Mouse (Mus musculus) layer of hippocampus, adult 8-10 months (tissue): ENCODE data around the gene Nom1. TPM values are rescaled to one million over a fixed set of nuclear protein-coding genes. Genes with fewer than 3 reads are reported as not detected.
"Not testable (repeated sequence)": the region's sequence is repeated elsewhere in the genome, so short reads cannot be mapped to it uniquely, and the experiment has no call there.

ENCODE experiments used
- DNase-seq, 2 experiments: peaks; one replicate each; pipeline ENCODE4 v3.0.0; 2022; ENCODE audit warnings: low spot score in 2 of 2
- total RNA-seq, 4 experiments: library from RNA; stranded (reverse); gene quantifications; 2 replicates each; pipeline ENCODE4 v1.2.4; 2022

Nom1 gene
- 10 to 100 TPM; 24.0 to 26.5 (median 24.8) TPM for total RNA-seq

DNA sequence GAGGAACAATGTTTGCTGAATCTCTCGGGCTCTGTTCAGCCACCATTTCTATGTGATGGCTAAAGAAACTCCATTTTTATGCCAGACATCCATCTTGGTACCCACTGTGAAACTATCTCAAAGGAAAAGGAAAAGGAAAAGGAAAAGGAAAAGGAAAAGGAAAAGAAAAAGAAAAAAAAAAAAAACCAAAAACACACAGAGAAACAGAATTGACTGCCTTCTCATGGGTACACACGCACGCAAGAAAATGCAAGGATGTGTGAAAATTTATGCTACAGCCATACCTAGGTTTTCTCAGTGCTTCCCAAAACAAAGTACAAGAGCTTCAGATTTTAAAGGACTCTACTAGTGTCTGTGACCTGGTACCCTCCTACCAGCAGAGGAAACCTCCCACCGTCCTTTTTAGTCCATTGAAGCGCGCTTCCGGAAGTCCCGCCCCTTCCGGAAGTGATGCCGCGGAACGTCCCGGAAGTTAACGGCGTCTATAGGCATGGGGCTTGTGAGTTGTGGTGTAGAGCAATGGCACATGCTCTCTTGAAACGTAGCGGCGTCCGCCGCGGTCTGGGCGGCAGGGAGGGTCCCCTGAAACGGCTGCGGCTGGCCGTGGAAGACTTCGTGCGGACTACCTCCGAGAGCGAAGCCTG, at the start of gene Nom1:
Gene Nom1, plus strand, starts transcription at position 437 of the 644 bp plus-strand sequence.
- peak; percentile 83 to 92 for DNase-seq

- DNase-seq, result no peak
Measured at GRCm38 (mm10) chr5:29387591-29387990, 46.9 kb upstream of the Nom1 start.

- DNase-seq, result no peak
Measured at GRCm38 (mm10) chr5:29388181-29388943, 46.1 kb upstream of the Nom1 start.

DNA sequence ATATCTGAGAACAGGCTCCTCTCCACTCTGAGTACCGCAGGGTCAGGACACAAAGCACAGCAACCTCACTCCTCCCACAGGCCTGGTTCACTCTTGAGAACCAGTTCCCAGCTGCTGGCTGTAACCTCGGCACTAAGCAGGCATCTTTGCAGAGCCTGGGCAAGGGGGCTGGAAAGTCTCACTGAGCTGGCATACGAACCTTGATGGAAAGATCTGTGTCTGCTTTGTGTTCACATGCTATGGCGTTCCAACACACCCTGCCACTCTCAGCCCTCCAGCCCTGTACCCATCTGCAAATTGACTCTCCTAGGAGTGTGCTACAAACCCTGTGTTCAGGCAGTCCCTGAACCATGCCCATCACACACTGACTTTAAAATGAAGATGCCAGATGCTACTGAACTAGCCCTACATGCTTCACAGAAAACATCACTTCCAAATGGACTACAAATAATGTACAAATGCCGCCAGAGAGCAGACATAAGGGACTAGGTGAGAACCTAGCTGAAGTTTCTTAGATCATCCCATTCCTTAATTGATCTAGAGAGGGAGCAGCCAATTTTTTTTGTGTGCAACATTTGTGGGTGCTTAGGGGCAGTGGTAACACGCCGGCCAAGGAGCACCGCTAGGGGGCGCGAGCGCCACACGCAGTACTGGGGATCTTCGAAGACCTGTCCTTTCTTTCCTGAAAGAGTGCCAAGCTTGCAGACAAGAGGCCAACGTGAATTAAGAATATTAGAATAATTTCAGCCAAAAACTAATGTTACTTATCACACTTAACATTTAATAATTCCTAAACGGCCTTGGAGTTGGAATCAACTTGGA, 45.3 kb upstream of the Nom1 start:
- peak in 1 of 2 experiments; percentile 72 for DNase-seq

DNA sequence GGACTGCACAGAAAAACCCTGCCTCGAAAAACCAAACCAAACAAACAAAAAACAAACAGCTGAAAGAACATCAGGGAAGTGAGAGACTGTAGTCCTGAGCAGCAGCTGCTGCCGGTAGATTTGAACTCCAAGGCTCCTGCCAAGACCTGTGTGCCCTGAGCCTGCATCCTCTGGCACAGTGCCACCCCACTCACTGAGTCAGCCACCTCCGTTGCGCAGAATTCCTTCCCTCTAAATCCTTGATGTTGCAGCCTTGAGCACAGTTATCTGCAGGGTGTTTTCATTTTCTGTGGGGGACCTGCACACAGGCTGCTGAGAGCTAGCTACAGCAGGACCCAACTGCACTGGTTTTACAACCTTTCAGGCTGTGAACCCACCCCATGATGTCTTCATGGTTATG, 36.0 kb upstream of the Nom1 start:
- no peak for DNase-seq

GRCm38 (mm10) chr5:29410854-29411253, 23.6 kb upstream of the Nom1 start:
- DNase-seq, result no peak

- DNase-seq, result no peak
Measured at GRCm38 (mm10) chr5:29413041-29413440, 21.4 kb upstream of the Nom1 start.

- not testable (repeated sequence) for DNase-seq
Measured at GRCm38 (mm10) chr5:29423330-29423729, 11.1 kb upstream of the Nom1 start.

GRCm38 (mm10) chr5:29434872-29435358, 451 bp downstream of the Nom1 start:
- DNase-seq, result no peak

DNA sequence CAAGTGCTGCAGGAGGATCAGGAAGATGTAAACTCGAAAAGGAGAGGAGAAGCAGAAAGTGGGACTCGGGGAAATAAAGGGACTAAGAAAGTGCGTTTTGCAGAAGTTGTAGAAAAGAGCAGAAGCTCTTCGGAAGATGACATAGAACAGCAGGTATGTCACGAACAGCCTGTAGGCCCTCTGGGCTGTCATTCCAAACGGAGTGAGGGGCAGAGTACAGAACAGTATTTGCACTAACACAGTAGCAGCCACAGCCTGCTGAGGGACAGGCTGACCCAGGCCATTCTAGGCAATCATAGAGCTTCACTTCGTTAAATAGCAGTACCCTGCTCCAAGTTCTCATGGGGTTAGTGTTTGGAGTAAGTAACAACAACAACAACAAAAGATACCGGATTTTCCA, 1.0 kb downstream of the Nom1 start:
- DNase-seq, result no peak

DNA sequence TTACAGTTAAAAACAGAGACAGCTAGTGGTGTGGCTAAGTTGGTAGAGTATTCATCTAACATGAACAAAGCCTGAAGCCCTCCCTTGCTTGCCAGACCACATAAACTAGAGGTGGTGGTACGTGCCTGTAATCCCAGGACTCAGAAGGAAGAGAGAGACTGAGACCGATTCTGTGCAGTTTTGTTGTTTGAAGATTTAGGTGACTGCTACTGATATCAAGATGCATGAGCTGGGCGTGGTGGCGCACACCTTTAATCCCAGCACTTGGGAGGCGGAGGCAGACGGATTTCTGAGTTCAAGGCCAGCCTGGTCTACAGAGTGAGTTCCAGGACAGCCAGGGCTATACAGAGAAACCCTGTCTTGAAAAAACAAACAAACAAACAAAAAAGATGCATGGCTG, 2.3 kb downstream of the Nom1 start:
- DNase-seq, result not testable (repeated sequence)

DNA sequence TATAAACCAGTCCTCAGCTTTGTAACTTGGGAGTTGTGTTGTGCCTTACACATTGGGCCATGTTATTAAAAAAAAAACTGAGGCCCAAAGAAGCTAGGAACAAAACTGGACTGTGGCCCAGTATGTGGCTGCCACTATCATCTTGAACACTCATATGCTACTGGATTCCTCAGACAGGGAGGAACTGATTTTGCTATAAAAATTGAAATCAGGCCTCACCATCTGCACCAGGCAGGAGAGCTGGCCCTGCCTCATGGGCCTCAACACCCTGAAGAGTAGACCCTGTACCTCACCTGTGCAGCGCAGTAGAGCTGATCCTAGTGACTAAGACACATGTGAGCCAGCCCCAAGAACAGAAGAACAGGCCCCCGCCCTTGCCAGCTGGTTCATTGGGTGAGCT, 10.8 kb downstream of the Nom1 start:
- no peak for DNase-seq

DNA sequence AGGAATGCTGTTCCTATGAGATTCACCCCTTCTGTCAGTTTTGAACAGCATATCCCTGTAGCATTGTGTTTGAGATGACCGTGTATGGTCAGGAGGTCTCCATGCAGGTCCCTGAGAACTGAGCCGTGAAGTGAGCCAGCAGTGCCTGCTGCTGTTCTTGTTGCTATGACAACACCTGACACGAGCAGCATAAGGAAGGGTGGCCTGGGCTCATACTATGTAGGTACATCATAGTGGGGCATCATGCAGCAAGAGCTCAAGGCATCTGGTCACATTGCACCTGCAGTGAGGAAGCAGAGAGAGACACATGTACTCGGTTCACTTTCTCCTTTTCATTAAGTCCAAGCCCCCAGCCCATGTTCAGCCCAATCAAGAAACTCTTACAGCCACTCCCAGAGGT, 17.9 kb downstream of the Nom1 start:
- no peak for DNase-seq

DNA sequence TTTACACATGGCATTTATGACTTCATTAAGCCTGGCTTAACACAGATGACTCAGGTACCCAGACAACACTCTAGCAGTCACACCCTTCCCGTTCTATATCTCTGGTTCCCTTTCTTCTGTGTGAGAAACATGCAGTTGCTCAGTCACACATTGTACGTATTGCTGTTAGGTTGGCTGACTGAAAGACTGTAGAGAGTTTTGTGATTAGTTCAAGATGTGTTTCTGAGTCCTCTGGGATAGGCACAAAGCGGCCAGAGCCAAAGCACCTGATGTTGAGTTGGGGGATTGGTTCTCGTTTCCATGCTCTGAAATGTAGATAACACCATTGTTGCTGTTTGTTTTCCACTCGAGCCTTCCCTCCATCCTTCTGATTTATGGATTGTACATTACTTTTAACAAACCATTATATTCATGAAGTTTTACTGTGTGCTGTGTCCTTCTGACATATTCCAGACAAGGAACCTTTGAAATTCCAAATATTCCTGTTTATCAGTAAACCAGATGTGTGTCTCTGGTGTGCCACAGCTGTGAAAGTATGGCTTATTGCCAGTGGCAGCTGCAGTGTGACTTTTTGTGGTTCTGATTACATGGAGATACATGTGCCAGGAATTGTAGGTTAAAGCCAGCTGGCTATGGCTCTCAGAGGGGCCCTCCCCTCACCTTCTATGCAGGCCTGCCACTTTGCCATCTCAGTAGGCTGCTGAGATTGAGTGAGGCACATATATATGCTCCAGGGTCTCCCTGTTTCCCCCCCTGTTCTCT, 22.6 kb downstream of the Nom1 start:
- DNase-seq, result no peak

- no peak for DNase-seq
Measured at GRCm38 (mm10) chr5:29462943-29463686, 28.7 kb downstream of the Nom1 start.

GRCm38 (mm10) chr5:29467489-29468350, 33.3 kb downstream of the Nom1 start:
- DNase-seq, result no peak

DNA sequence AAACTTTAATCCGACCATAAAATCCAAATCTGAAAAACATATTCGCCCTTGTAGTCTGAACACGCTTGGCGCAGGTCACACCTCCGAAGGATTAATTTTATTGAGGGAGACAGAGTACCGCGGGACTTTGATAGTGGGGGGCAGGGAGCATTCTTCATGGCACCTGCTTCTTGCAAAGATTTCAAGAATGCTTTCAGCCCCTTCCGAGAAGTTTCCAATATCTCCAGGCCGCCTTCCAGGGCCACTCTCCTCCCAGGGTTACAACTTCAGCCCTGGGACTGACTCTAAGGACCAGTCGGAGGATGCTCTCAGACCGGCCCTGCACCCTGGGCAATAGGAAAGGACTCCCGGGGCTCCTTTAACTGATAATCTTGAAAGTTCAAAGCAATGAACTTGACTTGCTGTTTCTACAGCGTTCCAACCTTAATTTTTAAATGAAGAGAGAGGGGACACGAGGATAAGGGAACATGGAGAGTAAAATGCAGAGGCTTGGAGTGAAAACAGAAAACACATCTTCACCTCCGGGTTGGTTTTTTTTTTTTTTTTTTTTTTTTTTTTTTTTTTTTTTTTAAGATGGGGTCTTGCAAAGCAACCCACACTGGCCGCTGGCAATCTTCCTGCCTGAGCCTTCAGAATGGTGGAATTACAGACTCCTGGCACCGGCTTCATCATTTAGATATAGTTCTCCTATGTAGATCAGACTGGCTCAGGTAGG, 34.0 kb downstream of the Nom1 start:
- no peak for DNase-seq

DNA sequence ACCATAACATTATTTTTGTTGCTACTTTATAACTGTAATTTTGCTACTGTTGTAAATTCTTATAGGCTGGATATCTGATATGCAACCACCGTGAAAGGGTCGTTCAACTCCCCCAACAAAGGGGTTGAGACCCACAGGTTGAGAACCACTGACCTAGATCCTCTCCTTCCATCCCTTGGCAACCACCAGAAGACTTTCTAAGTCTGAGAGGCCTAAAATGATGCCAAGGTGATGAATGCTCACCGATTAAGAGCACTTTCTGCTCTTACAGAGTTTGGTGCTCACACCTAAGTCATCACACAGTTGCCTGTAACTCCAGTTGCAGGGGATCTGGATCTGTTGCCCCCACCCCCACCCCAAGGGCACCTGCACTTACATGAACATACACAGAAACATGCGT, 35.0 kb downstream of the Nom1 start:
- DNase-seq, result no peak

DNA sequence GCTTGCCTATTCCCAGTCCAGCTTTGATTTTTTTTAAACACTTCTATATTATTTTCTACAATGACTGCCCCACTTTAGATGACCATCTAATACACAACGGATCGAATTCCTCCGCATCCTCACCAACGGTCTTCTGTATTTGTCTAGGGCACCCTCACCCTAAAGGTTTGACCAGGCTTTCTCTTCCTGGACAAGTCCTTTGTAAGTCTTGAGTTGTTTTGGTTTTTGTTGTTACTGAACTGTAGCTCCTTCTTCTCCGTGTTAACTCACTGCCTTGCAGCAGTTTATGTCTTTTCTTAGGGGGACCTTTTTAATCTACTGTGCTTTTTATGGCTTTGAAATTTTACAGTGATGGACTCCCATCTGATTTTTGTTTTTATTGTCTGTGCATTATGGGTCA, 35.8 kb downstream of the Nom1 start:
- DNase-seq, result no peak
